Mouse (Mus musculus) kidney, adult 8-10 months (tissue): ENCODE data around the gene Gpatch1.

Experiments used
- DNase-seq, 2 experiments: peaks; one replicate each; pipeline ENCODE4 v3.0.0; 2022

Gpatch1 gene

DNA sequence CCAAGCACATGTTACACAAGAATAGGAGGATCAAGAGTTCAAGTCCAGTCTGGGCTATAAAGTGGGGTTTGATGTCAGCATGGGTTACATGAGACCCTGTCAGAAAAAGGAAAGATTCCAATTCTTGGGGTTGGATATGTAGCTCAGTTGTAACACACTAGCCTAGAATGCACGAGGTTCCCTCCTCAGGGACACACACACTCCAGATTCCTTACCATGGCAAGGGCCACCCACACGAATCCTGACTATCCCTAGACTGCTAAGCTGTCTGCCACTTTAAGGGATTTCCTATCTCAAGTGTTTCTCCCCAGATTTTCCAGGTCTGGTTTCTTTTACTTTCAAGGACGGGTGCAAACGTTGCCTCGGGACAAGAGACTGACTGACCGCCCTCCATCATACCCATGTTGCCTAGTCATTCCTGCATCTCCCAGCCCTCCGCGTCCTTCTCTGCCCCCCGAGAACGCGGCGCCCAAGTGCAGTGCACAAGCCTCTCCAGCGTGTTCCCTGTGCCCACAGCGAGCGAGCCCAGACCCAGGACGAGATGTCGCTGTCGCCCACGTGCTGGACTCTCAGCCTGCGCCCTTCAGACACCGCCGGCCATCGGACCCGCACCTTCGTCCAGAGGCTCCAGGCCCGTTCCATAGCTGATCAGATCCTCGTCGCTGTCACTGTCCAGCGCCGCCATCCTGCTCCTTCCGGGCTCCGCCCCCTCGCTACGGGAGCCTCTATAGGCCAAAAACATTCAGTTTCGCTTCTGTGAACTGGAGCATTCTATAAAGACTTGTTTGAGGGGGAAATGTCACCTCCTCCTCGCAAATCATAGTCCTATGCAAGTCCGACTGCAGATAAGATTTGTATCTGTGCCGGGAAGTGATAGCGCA is at the start of gene Gpatch1:
Gene Gpatch1 (minus strand): TSS at position 712 of the 881 bp plus-strand sequence.
- peak; percentile 89 to 97 for DNase-seq

DNA sequence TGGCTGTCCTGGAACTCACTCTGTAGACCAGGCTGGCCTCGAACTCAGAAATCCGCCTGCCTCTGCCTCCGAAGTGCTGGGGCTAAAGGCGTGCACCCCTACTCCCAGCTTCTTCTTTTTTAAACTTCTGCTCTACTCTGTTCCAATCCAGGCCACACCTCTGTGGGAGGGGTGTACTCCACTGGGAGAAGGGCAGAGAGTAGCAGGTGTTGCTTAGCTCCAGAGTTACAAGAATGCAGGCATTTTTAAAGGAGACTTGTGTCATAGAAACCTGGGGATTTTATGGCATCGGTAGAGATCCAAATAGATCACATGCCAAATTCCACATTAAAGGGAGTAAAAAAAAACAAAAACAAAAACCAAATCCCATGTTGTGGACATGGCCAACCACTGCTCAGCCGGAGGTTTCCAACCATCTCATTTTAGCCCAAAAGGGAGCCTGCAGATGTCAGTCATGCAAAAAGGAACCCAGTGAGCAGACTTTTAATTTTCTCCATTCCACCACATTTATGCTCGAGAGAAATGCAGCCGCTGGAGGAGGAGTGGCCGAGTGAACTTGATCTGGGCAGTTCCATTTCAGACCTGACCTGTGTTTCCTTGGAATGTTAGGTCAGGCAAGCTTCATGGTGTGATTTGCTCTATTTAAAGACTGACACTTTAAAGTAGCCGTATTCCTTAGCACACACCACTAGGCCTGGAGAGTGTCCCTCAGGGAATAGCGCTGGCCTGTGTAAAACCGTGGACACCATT is 47.1 kb upstream of the Gpatch1 start:
- peak; percentile 45 to 62 for DNase-seq

DNA sequence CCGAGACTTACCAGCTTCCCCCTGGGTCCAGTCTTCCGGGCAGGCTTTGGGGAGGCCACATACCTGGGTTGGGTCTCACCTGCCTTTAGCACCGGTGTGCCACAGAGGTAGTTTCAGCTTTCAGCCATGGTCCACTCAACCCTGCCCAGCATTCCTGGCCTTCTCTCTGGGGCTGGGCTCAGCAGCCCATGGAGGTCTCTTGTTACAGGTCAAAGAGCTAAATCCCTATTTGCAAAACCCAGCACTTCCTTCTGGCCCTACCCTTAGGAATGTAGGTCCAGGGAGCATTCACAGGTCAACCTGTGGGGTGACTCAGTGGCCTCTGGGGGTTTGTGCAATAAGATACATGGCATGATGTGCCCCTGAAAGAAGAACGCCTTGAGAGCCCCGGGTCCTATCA is 44.6 kb upstream of the Gpatch1 start:
- peak in 1 of 2 experiments; percentile 52 for DNase-seq

- DNase-seq, result no peak
Measured at GRCm38 (mm10) chr7:35362253-35362652, 44.0 kb upstream of the Gpatch1 start.

- no peak for DNase-seq
Measured at GRCm38 (mm10) chr7:35357621-35358020, 39.4 kb upstream of the Gpatch1 start.

GRCm38 (mm10) chr7:35355303-35355872 is 37.1 kb upstream of the Gpatch1 start:
- DNase-seq, result peak; percentile 57 to 64

DNA sequence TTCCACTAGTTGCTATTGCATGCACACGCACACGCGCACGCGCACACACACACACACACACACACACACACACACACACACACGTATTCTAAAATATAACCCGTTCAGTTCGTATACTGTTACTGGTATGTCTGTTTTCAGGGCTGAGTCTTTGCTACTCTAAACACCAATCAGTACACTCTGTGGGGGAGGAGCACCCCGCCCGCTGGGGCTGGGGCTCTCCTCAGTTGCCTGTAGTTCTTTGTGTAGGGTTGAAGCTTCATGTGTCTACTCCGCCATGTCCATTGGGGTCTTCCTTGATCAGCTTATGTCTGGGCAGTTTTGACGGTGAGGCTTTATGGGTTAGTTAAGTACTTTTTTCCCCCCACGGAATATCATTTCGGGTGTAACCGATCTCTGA is 35.1 kb upstream of the Gpatch1 start:
- no peak for DNase-seq

- no peak for DNase-seq
Measured at GRCm38 (mm10) chr7:35351155-35351554, 32.9 kb upstream of the Gpatch1 start.

DNA sequence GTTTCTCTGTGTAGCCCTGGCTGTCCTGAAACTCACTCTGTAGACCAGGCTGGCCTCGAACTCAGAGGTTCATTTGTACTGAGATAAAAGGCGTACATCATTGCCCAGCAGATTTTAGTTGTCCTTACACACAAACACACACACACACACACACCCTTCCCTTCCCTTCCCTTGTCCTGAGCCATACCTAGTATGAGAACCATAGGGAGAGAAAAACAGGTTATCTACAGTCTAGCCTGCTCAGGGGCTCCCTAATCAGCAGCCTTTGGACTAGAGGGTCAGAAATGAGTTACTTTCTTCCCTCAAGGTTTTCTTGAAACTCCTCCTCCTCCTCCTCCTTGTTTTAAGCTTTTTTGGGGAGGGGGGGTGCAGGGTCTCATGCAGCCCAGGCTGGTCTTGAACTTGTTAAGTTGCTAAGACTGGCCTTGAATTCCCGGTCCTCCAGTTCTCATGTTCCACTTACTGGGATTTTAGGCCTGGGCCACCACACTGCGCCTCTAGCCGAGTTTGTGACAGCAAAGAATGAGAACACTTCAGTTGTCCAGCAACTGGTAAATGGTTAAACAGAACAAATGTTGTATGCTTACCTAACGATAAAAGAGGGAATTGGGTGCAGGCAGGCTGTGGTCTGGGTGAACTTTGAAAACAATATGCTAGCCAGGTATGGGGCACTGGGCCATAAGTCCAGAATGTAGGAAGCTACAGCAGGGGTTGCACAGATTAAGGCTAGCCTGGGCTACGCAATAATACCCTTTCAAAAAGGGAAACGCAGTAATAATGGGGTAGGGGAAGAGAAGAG is 31.8 kb upstream of the Gpatch1 start:
- DNase-seq, result peak; percentile 47 to 70

- no peak for DNase-seq
Measured at GRCm38 (mm10) chr7:35349022-35349421, 30.8 kb upstream of the Gpatch1 start.

DNA sequence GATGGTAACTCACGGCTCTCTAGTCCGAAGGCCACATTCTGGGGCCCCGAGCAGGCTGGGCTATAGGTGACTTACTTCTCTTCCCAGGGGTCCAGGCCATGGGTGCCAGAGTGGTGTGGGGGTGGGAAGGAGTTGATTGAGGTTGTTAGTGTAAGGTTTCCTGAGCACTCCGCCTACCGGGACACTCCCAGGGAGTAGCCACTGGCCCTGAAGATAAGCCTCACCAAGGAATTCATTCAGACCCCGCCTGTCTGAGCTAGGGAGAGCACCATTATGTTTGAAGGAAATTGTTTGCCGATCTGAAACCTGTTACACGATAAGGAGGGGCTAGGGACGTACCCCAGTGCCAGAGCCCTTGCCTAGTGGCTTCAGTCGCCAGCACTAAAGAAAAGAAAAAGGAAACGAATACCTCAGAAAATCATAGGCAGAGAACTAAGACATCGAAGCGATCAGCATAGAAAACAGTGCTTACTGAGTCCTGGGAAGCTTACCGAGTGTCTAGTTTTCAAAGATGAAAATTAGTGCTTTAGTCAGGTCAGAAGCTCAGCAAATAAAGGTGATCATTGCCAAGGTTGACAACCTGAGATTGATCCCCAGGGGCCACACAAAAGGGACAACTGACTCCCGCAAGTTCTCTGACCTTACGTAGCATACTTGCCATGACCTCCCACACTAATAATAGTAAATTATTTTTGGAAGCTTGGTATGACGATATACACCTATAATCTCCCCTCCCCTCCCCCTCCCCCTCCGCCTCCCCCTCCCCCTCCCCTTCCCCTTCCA is 29.9 kb upstream of the Gpatch1 start:
- no peak for DNase-seq

DNA sequence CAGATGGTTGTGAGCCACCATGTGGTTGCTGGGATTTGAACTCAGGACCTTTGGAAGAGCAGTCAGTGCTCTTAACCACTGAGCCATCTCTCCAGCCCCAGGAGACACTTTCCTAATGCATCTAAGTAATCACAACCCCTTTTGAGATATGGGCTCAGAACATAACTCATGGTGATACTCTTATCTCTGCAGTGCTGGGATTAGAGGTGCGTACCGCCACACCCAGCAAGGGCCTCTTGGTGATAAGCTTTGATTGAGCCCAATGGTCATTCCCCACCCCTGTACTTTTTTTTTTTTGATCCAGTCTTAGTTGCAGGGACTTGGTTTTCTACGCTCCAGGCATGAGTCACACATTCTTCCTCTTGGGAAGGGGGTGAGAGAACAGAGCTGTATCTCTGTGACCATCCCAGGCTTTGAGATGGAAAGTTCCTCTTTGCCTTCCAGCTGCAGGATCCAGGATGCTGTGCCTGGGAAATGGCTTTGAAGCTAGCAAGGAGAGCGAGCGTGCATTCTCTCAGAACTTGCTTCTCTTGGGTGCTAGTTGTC is 26.6 kb upstream of the Gpatch1 start:
- DNase-seq, result no peak

GRCm38 (mm10) chr7:35342498-35342897 is 24.3 kb upstream of the Gpatch1 start:
- DNase-seq, result no peak

DNA sequence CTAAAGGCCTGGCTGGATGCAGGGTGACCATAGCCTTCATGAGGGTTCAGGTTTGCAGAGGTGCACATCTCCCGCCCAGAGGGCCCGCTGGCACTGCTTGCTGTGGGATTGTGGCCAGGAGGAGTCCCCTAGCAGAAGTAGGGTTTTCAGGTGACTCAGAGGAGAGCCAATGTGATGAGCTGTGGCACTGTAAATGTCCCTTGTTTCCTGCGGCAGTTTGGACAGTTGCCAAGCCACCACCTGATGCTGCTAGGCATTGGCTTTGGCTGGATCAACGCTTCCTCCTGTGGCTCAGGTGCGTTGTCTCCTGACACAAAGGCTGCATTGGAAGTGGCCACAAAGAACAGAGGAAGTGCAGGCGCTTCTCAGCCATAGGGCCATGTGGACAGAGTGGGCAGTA is 23.0 kb upstream of the Gpatch1 start:
- DNase-seq, result no peak

DNA sequence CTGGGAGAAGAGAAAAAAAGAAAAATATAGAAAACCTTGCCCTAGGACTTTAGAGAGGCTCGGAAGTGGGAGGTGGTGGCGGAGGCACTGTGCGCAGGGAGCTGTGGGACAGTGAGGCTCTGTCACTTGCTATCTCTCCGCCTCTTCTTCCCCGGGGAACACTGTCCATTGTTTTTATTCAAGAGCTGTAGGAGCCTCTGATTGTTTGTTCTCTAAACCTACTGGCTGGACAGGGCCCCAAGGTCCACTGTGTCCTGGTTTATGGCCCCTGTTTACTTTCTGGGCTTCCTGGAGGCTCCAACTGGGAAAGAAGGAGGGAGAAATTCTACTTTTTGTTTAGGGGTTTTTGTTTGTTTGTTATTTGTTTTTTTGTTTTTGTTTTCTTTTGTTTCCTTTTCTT is 22.0 kb upstream of the Gpatch1 start:
- no peak for DNase-seq

GRCm38 (mm10) chr7:35334527-35335452 is 16.6 kb upstream of the Gpatch1 start:
- peak; percentile 44 to 50 for DNase-seq

- peak; percentile 100 for DNase-seq
Measured at GRCm38 (mm10) chr7:35333692-35334526, 15.7 kb upstream of the Gpatch1 start, which contains the start of gene Rhpn2. Gene Rhpn2, plus strand, starts transcription at chr7:35334170.

- peak; percentile 62 to 68 for DNase-seq
Measured at GRCm38 (mm10) chr7:35333231-35333651, 15.0 kb upstream of the Gpatch1 start.

GRCm38 (mm10) chr7:35331590-35331989 is 13.3 kb upstream of the Gpatch1 start:
- peak; percentile 44 to 62 for DNase-seq
